Mouse (Mus musculus): ENCODE results near the gene Fscn3. TPM values are rescaled to one million over a fixed set of nuclear protein-coding genes. Genes with fewer than 3 reads are reported as not detected.
A peak's percentile ranks its signal among the peaks of the same experiment; 100 is the strongest.

The Fscn3 gene
- polyA plus RNA-seq, 1 experiment from 2014 or later = not detected

DNA sequence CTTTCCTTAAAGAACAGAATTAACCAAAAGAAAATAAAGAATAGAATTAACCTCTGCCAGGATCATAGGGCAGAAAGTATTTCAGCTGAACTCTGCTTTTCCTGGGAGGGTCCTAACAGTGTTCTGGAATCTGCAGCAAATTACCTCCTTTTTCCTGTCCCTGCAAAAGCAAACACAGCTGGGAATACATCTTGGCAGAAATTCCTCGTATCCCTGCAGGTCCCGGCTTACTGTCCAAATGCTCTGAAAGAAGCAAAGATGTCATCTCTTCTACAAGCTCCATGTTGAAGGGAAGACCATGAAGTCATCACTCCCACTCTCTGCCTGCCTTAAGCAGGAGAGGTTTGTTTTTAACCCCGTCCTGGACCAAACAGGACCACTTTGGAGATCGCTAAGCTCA lies 10.6 kb upstream of the Fscn3 start:
- H3K9me3 ChIP-seq (replicated peaks) = no peaks in the 10 kb centered on the region
- ATAC-seq (ENCODE audit: low FRiP score) = no peak
- no peak overlapping the region for H3K27ac ChIP-seq
- H3K4me1 ChIP-seq = peaks cover 21% of the 10 kb centered on the region
- H3K4me3 ChIP-seq = no peak overlapping the region
- no peaks in the 10 kb centered on the region for H3K27me3 ChIP-seq
- no peak overlapping the region for H3K9ac ChIP-seq
- peaks cover 52% of the 10 kb centered on the region for H3K36me3 ChIP-seq
- 73% methylated on average over 4 of the region's 4 CpGs for WGBS
- no peak overlapping the region for H3K4me2 ChIP-seq (replicated peaks)

DNA sequence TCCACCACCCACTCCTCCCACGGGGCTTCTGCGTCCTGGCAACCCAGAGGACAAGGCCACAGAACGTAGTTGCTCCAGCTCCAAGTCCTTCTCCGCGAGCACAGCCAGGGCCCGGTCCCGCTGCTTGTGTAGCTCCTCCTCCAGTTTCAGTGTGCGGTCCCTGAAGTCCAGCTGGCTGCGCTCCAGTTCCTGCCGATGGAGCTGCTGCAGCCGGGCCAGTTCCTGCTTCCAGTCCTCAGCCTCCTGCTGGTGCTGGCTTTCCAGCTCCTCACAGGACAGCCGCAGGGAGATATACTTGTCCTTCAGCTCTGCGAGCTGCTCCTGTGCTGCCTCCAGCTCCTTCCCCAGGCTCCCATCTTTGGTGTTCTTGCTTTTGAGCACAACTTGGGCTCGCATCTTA lies 9.1 kb upstream of the Fscn3 start:
- H3K4me1 ChIP-seq = peaks cover 25% of the 10 kb centered on the region
- no peak overlapping the region for H3K9ac ChIP-seq
- peaks cover 43% of the 10 kb centered on the region for H3K36me3 ChIP-seq
- no peaks in the 10 kb centered on the region for H3K9me3 ChIP-seq (replicated peaks)
- H3K27ac ChIP-seq = no peak overlapping the region
- H3K4me3 ChIP-seq = no peak overlapping the region
- 87% methylated on average over 14 of the region's 14 CpGs for WGBS
- no peak for ATAC-seq (ENCODE audit: low FRiP score)
- no peak overlapping the region for H3K4me2 ChIP-seq (replicated peaks)
- H3K27me3 ChIP-seq = no peaks in the 10 kb centered on the region

DNA sequence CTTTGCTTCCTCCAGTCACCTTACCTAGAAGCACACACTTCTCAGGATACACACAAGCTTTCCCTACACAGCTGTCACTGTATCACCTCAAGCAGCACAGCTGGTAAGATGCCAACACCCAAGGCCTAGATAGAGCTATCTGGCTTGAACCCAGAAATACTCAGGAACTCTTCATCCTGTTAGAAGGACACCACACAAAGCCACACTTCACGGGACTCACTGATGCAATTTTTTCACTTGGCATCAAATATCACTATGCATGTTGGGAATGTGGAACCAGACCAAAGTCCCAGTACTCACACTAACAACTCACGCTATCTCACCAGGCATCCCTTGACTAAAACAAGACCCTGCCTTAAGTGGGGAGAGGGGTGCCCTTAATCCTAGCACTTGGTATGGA lies 7.9 kb upstream of the Fscn3 start:
- Histone ChIP-seq H3K4me3 (no peak overlapping the region), H3K36me3 (peaks cover 41% of the 10 kb centered on the region), H3K9ac (no peak overlapping the region), H3K9me3 (replicated peaks) (no peaks in the 10 kb centered on the region), H3K4me1 (peaks cover 30% of the 10 kb centered on the region), H3K27me3 (no peaks in the 10 kb centered on the region), H3K4me2 (replicated peaks) (peak overlapping the region; percentile 96), H3K27ac (no peak overlapping the region)
- WGBS = 80% methylated on average over 2 of the region's 2 CpGs
- no peak for ATAC-seq (ENCODE audit: low FRiP score)

DNA sequence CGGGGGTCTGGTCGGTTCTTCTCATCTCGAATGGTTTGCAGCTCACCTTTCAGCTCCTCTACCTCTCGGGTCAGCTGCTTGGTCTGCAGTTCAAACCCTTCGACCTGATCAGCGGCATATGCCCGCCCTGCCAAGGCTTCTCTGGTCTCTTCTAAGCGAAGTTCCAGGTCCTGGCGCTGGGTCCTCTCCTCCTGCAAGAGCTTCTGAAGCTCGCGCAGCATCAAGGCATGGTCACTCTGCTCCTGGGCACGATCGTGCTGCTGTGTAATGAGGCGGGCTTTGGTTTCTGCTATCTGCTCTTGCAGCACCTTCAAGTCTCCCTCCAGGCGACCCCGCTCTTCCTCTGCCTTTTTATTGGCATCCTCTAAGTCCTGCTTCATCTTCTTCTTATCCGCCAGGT lies 7.2 kb upstream of the Fscn3 start:
- Histone ChIP-seq H3K4me3 (peak overlapping the region; percentile 65), H3K9ac (peak overlapping the region; percentile 75), H3K4me2 (replicated peaks) (peak overlapping the region; percentile 96), H3K36me3 (peaks cover 42% of the 10 kb centered on the region), H3K4me1 (peaks cover 35% of the 10 kb centered on the region), H3K27me3 (no peaks in the 10 kb centered on the region), H3K27ac (no peak overlapping the region), H3K9me3 (replicated peaks) (no peaks in the 10 kb centered on the region)
- WGBS = 81% methylated on average over 17 of the region's 17 CpGs
- ATAC-seq (ENCODE audit: low FRiP score) = no peak

DNA sequence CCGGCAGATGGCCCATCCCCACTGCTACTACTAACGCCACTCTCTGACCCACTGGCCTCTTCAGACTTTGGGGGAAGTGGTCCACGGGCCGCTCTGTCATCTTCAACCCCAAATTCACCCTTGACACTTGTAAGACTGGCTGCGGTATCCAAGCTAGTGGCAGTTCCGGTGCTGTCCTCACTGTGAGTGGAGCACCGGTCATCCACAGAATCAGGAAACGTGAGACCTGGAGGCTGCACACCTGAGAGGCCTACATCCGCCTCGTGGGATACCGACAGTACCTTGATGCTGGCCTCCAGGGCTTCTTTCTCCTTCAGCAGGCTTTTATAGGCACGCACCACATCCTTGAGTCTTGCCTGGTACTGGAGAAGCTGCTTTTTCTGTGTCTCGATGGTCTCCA lies 6.7 kb upstream of the Fscn3 start:
- no peak overlapping the region for H3K27ac ChIP-seq
- WGBS = 19% methylated on average over 13 of the region's 13 CpGs
- peaks cover 42% of the 10 kb centered on the region for H3K36me3 ChIP-seq
- peak overlapping the region; percentile 75 for H3K9ac ChIP-seq
- H3K4me2 ChIP-seq (replicated peaks) = peak overlapping the region; percentile 96
- H3K4me3 ChIP-seq = peak overlapping the region; percentile 65
- H3K27me3 ChIP-seq = no peaks in the 10 kb centered on the region
- H3K9me3 ChIP-seq (replicated peaks) = no peaks in the 10 kb centered on the region
- peaks cover 38% of the 10 kb centered on the region for H3K4me1 ChIP-seq
- no peak for ATAC-seq (ENCODE audit: low FRiP score)

DNA sequence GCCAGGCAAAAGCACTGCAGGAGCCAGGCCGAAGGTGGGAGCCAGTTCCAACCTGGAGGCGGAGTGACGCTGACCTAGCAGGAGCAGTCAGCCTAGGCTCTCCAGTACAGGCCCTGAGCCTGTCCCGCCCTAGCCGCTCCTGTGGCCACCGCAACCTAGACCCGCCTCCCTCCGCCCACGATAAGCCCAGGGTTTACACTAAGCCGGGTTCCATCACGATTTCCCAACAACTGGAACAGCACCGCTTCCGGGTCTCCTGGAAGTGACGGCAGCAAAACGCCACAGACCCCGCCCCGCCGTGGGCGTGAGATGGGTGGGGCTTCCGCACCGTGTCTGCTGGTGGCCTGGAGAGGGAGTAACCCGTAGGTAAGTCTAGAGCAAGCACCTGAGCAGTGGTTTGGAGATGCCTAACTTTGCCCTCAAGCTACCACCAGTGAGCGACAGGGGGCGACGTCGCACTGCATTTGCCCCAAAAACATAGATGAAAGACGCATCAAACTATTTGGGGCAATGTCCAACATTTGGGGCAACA lies 6.1 kb upstream of the Fscn3 start:
- no peaks in the 10 kb centered on the region for H3K27me3 ChIP-seq
- under 1% methylated on average over 27 of the region's 27 CpGs for WGBS
- H3K4me1 ChIP-seq = peaks cover 41% of the 10 kb centered on the region
- peaks cover 42% of the 10 kb centered on the region for H3K36me3 ChIP-seq
- ATAC-seq (ENCODE audit: low FRiP score) = peak; percentile 75
- no peaks in the 10 kb centered on the region for H3K9me3 ChIP-seq (replicated peaks)
- H3K4me2 ChIP-seq (replicated peaks) = peak overlapping the region; percentile 96
- H3K4me3 ChIP-seq = peak overlapping the region; percentile 65
- no peak overlapping the region for H3K27ac ChIP-seq
- peak overlapping the region; percentile 75 for H3K9ac ChIP-seq

DNA sequence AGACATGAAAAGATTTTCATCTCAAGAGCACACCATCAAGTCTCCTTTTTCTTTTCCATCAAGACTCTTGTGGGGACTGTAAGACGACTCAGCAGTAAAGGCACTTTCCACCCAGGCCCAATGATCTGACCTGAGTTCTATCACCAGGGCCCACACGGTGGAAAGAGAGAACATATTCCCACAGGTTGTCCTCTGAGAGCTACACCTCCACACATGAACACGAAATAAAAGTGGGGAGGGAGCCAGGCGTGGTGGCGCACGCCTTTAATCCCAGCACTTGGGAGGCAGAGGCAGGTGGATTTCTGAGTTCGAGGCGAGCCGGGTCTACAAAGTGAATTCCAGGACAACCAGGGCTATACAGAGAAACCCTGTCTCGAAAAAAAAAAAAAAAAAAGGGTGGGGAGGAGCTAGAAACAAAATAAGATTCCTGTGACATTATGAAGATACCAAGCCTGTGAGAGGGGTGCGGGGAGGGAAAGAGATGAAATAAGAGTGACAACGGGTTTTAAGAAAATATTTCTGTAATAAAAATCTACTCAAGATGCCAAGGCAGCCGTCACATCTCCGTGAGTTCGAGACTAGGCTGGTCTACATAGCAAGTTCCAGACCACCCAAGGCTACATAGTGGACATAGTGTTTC lies 4.8 kb upstream of the Fscn3 start:
- Histone ChIP-seq H3K36me3 (peaks cover 35% of the 10 kb centered on the region), H3K4me3 (peak overlapping the region; percentile 80), H3K27ac (peak overlapping the region; percentile 23; the same call in 1 of the 2 replicates), H3K9me3 (replicated peaks) (no peaks in the 10 kb centered on the region), H3K27me3 (no peaks in the 10 kb centered on the region), H3K4me2 (replicated peaks) (peak overlapping the region; percentile 73), H3K4me1 (peaks cover 39% of the 10 kb centered on the region), H3K9ac (no peak overlapping the region)
- ATAC-seq (ENCODE audit: low FRiP score) = peak; percentile 24
- 71% methylated on average over 15 of the region's 15 CpGs for WGBS

DNA sequence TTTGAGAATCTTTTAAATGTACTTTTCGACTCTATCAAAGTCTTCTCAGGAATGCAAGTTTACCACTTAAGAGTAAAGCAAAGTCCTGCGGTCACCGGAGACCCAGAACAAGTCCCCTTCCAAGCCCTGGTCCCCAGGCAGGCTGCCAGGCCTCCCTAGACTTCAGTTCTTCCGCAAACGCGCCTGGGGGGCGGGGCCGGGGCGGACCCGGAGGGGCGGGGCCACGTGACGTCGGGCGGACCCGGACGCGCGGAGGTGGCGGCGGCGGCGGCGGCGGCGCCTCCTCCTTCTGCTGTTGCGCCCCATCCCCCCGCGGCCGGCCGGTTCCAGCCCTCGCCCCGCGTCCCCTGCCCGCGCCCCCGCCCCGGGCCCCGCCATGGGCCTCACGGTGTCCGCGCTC lies 4.3 kb upstream of the Fscn3 start, which contains the start of gene Arf5:
Gene Arf5 (plus strand): TSS at position 248 of the 400 bp plus-strand sequence.
- Histone ChIP-seq H3K4me2 (replicated peaks) (peak within 1 kb of the TSS; percentile 73), H3K27me3 (no peaks in the 10 kb centered on the region), H3K36me3 (peaks cover 29% of the 10 kb centered on the region), H3K4me1 (peaks cover 39% of the 10 kb centered on the region), H3K9ac (peak within 1 kb of the TSS; percentile 96), H3K4me3 (peak within 1 kb of the TSS; percentile 80), H3K27ac (peak within 1 kb of the TSS; percentile 80), H3K9me3 (replicated peaks) (no peaks in the 10 kb centered on the region)
- WGBS = under 1% methylated on average over 20 of the region's 42 CpGs
- peak; percentile 80 for ATAC-seq (ENCODE audit: low FRiP score)

DNA sequence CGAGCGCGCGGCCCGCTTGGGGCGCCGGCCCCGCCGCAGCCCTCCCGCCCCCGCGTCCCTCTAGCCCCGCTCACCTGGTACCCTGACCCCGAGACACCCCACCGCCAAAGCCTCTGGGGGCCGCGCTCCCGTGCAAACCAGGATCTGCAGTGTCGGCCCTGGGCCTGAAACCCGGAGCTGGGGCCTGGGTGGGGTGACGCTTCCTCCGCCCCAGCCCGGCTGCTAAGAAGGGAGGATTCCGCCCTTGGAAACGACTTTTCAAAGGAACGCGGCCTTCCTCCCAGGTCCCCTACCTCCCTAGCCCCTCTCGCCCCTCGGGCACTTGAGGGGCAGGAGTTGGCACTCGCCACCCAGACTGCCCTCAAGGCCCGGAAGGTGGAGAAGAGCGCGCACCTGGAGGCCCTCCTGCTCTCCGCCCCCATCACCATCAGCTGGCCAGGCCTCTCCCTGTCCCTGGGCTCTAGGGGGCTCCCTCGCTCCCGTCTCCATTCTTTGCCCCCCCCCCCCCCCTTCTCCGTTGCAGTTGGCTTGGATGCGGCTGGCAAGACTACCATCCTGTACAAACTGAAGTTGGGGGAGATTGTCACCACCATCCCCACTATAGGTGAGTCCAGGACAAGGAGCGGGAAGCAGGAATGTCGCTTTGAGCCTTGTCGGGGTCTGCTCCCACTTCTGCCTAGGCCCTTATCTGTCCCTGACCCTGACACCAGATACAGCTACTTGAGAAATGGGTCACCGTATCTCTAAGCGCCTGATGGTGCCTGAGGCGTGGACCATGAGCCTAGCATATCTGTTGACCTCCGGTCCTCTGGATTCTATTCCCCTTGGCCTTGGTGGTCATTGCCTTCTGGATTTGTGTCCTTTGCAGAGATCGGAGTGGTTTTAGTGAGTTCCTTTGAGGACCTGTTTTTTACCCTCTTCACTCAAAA lies 3.6 kb upstream of the Fscn3 start:
- no peaks in the 10 kb centered on the region for H3K9me3 ChIP-seq (replicated peaks)
- peak overlapping the region; percentile 96 for H3K9ac ChIP-seq
- peak overlapping the region; percentile 73 for H3K4me2 ChIP-seq (replicated peaks)
- ATAC-seq (ENCODE audit: low FRiP score) = peak; percentile 69
- peak overlapping the region; percentile 80 for H3K4me3 ChIP-seq
- H3K27me3 ChIP-seq = no peaks in the 10 kb centered on the region
- H3K4me1 ChIP-seq = peaks cover 39% of the 10 kb centered on the region
- H3K27ac ChIP-seq = peak overlapping the region; percentile 80
- WGBS = 11% methylated on average over 42 of the region's 46 CpGs
- peaks cover 22% of the 10 kb centered on the region for H3K36me3 ChIP-seq

DNA sequence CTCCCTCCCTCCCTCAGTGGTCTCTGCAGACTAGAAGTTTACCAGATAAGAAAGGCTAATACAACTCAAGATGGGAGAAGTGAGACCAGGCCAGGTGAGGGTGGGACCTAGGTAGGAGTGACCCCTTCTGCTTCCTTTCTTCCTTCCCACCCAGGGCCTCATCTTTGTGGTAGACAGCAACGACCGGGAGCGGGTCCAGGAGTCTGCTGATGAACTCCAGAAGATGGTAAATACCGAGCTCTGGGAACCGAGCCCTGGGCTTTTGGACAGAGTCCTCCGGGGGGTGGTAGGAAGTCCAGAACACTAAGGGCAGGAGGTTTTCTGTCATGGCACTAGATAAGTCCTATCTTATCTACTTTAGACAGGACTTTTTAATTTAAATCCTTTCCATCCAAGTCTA lies 2.6 kb upstream of the Fscn3 start:
- H3K4me3 ChIP-seq = peak overlapping the region; percentile 80; the same call in 1 of the 2 replicates
- no peaks in the 10 kb centered on the region for H3K27me3 ChIP-seq
- no peak for ATAC-seq (ENCODE audit: low FRiP score)
- H3K36me3 ChIP-seq = peaks cover 20% of the 10 kb centered on the region
- 94% methylated on average over 6 of the region's 6 CpGs for WGBS
- H3K4me2 ChIP-seq (replicated peaks) = peak overlapping the region; percentile 73; the same call in 1 of the 2 replicates
- peak overlapping the region; percentile 41; the same call in 1 of the 2 replicates for H3K9ac ChIP-seq
- no peak overlapping the region for H3K27ac ChIP-seq
- no peaks in the 10 kb centered on the region for H3K9me3 ChIP-seq (replicated peaks)
- H3K4me1 ChIP-seq = peaks cover 33% of the 10 kb centered on the region

DNA sequence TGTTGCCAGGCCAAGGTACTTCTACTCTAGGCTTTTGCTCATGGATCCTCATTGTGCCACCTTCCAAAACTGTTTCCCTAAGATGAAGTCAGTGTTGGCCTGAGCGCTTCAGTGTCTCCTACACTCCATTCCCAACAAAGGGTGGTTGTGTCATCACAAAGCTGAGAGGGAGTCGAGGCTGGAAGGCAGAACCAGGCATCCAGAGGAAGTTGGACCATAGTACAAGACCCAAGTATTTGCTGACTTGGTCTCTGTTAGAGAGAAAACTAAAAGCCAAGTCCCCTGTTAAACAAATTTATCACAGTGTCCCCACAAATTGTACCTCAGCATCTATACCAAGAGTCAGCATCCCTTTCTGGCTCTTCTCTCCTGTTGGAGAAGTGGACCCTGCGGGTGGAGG lies 701 bp downstream of the Fscn3 start, which contains the start of gene Gcc1:
Gene Gcc1 (minus strand): TSS at position 101 of the 400 bp plus-strand sequence.
- H3K27me3 ChIP-seq = no peaks in the 10 kb centered on the region
- H3K4me3 ChIP-seq = no peak within 1 kb of the TSS
- peaks cover 20% of the 10 kb centered on the region for H3K36me3 ChIP-seq
- no peak within 1 kb of the TSS for H3K27ac ChIP-seq
- no peak within 1 kb of the TSS for H3K9ac ChIP-seq
- H3K4me1 ChIP-seq = peaks cover 17% of the 10 kb centered on the region
- 91% methylated on average over 3 of the region's 3 CpGs for WGBS
- H3K9me3 ChIP-seq (replicated peaks) = no peaks in the 10 kb centered on the region
- H3K4me2 ChIP-seq (replicated peaks) = no peak within 1 kb of the TSS
- ATAC-seq (ENCODE audit: low FRiP score) = no peak

DNA sequence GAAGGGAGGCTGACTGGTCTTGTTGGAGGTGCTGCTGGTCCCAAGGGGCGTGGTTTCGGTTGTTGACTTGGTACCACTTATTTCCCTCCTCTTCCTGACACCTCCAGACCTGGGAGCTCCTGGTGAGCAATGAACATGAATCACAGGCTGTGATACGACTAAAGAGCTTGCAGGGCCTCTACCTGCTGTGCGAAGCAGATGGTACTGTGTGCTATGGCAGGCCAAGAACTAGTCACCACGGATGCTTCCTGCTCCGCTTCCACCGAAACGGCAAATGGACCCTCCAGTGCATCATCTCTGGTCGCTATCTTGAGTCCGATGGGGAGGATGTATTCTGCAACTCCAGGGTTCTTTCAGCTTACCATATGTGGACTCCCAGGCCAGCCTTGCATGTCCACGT lies 2.3 kb downstream of the Fscn3 start:
- 89% methylated on average over 11 of the region's 11 CpGs for WGBS
- no peaks in the 10 kb centered on the region for H3K27me3 ChIP-seq
- no peak overlapping the region for H3K4me2 ChIP-seq (replicated peaks)
- no peak overlapping the region for H3K4me3 ChIP-seq
- peaks cover 9% of the 10 kb centered on the region for H3K4me1 ChIP-seq
- no peak overlapping the region for H3K27ac ChIP-seq
- H3K9me3 ChIP-seq (replicated peaks) = no peaks in the 10 kb centered on the region
- peaks cover 20% of the 10 kb centered on the region for H3K36me3 ChIP-seq
- no peak for ATAC-seq (ENCODE audit: low FRiP score)
- no peak overlapping the region for H3K9ac ChIP-seq

Measured in hindbrain, embryonic 12.5 days (tissue).